9 mouse cellular contexts compared by ENCODE assay signal in genomic region chr7:29291616-29292457, GRCm38 (mm10). TPM values are rescaled to one million over a fixed set of nuclear protein-coding genes. Genes with fewer than 3 reads are reported as not detected.
A peak's percentile ranks its signal among the peaks of the same experiment; 100 is the strongest.
DNase-seq lines count a peak whose midpoint lies in the region; ATAC-seq lines count a peak whose summit lies in the region.
"Had no signal": no experiment of that assay in that cellular context is flagged by ENCODE, and none has a peak within 500 bp of the region (broad histone marks: within the 10 kb centered on the region; RNA-seq: fewer than 3 reads in every experiment).

No protein-coding gene starts in this region.

- 23% methylated on average over 7 of the region's 7 CpGs for WGBS in hindbrain, embryonic 16.5 days

- H3K36me3 ChIP-seq in hindbrain, embryonic 16.5 days (ENCODE audit: control insufficient read depth, insufficient read depth, low read length), result no peaks in the 10 kb centered on the region

- H3K4me3 ChIP-seq in hindbrain, embryonic 16.5 days (ENCODE audit: low read length), result no peak overlapping the region

- ATAC-seq in hindbrain, embryonic 16.5 days, result 0 out of 2 replicates have a peak, but pooled peaks have one; percentile 22

- 0 out of 2 replicates have a peak overlapping the region, but pooled peaks have one; percentile 38 for H3K9ac ChIP-seq in hindbrain, embryonic 16.5 days (ENCODE audit: low read depth, low read length)
- H3K9ac ChIP-seq: liver, embryonic 14.5 days had no signal

- H3K27me3 ChIP-seq in hindbrain, embryonic 16.5 days (replicated peaks; ENCODE audit: control insufficient read depth, insufficient read depth, low read length), result no peaks in the 10 kb centered on the region

- H3K4me2 ChIP-seq in hindbrain, embryonic 16.5 days (ENCODE audit: low read length), result no peak overlapping the region; the same call in 1 of the 2 replicates

- peak overlapping the region; percentile 59 for H3K27ac ChIP-seq in hindbrain, embryonic 16.5 days (ENCODE audit: low read depth, low read length)
- H3K27ac ChIP-seq: liver, embryonic 14.5 days had no signal

- DNase-seq in lung, postnatal 10 days, result peak; percentile 58
- DNase-seq in lung, postnatal 25 days (ENCODE audit: low spot score), result no peak
- DNase-seq in embryo, embryonic 9.5 days (ENCODE audit: extremely low spot score), result peak; percentile 78
- DNase-seq in retina, embryonic 14.5 days (ENCODE audit: low spot score), result peak; percentile 69
- no peak for DNase-seq in adipocyte (ENCODE audit: low spot score)
- DNase-seq in urinary bladder, postnatal 14 days (ENCODE audit: low spot score), result no peak
- no peak for DNase-seq in gastrocnemius, adult 18-20 months (ENCODE audit: low spot score)

- no peaks in the 10 kb centered on the region for H3K9me3 ChIP-seq in hindbrain, embryonic 16.5 days (ENCODE audit: control insufficient read depth, low read length)

- peaks cover 9% of the 10 kb centered on the region for H3K4me1 ChIP-seq in hindbrain, embryonic 16.5 days (ENCODE audit: control insufficient read depth, insufficient read depth, low read depth, low read length)

RNA-seq across cellular contexts. Expression of gene Ppp1r14a, which starts 2.7 kb away (rescaled TPM):
- polyA plus RNA-seq in hindbrain, embryonic 16.5 days (2015; fragmentation: Nextera tagmentation; extraction: Ambion mirVana), result 2.8 and 2.9 TPM in 2 replicates
- total RNA-seq in gastrocnemius, adult 18-20 months (2021), result 1 to 10 TPM; 3.3 to 3.4 TPM

RNA-seq across cellular contexts. Expression of gene Spint2, which starts 10.1 kb away (rescaled TPM):
- polyA plus RNA-seq in hindbrain, embryonic 16.5 days (2015; fragmentation: Nextera tagmentation; extraction: Ambion mirVana), result 85.4 and 91.2 TPM in 2 replicates
- 10 to 100 TPM in 1 of 2 experiments, 1 to 10 TPM in 1; 8.2 to 14.7 TPM for total RNA-seq in gastrocnemius, adult 18-20 months (2021)

RNA-seq across cellular contexts. Expression of gene Dpf1, which starts 11.9 kb away (rescaled TPM):
- polyA plus RNA-seq in hindbrain, embryonic 16.5 days (2015; fragmentation: Nextera tagmentation; extraction: Ambion mirVana), result 166 and 173 TPM in 2 replicates
- 1 to 10 TPM; 2.4 to 2.7 TPM for total RNA-seq in gastrocnemius, adult 18-20 months (2021)

RNA-seq across cellular contexts. Expression of gene 2200002D01Rik, which starts 43.6 kb away (rescaled TPM):
- polyA plus RNA-seq in hindbrain, embryonic 16.5 days (2015; fragmentation: Nextera tagmentation; extraction: Ambion mirVana), result 1.2 and 1.9 TPM in 2 replicates
- 1 to 10 TPM in 1 of 2 experiments, under 1 TPM in 1; 0.66 to 1.1 TPM for total RNA-seq in gastrocnemius, adult 18-20 months (2021)

RNA-seq across cellular contexts. Expression of gene Yif1b, which starts 53.7 kb away (rescaled TPM):
- polyA plus RNA-seq in hindbrain, embryonic 16.5 days (2015; fragmentation: Nextera tagmentation; extraction: Ambion mirVana), result 109 and 114 TPM in 2 replicates
- total RNA-seq in gastrocnemius, adult 18-20 months (2021), result 10 to 100 TPM; 38.1 to 38.4 TPM

Comparison
In these comparisons a context has a peak if more than half of its experiments do, and no peak if none do; other contexts are left out.
1. DNase-seq: peak in lung, postnatal 10 days (single experiment), embryo, embryonic 9.5 days (single experiment) and retina, embryonic 14.5 days (single experiment); none in lung, postnatal 25 days (single experiment), adipocyte (single experiment), urinary bladder, postnatal 14 days (single experiment) and gastrocnemius, adult 18-20 months (single experiment).